Mouse (Mus musculus) heart, postnatal 36 days (tissue): ENCODE data around the gene Reg4. TPM values are rescaled to one million over a fixed set of nuclear protein-coding genes. Genes with fewer than 3 reads are reported as not detected.

Source experiments
- DNase-seq, 2 experiments: peaks; one replicate each; pipeline ENCODE4 v3.0.0; 2021 to 2022
- intact Hi-C: fragments of 180-260 bp; cut with DNase I; formaldehyde crosslinking; loops from one replicate; pipeline ENCODE4 v1.15.1; 2025
- total RNA-seq, 2 experiments: library from RNA; stranded (reverse); gene quantifications; 2 replicates each; pipeline ENCODE4 v1.2.3; 2021

The Reg4 gene
- not detected for total RNA-seq

DNA sequence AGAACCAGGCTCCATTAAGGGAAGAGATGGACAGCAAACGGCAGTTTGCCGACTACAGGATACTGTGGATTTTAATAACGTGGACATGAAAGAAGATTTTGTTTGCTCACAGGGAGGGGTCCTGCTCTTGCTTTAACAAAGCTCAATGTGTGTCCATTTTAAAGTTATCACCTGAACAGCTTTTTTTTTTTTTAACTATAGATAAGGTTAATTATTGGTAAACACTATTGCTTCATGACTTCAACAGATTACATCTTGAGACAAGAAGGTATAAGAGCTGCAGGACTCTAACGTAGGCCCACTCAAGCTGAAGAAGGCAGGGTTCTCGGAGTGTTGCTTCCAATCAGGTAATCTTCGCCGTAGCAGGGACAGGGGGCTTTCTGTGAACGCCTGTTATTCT is at the start of gene Reg4:
Reg4 (plus strand) TSS at position 301 of the 400 bp plus-strand sequence.
- DNase-seq = no peak
- intact Hi-C loops = no loop called here

DNA sequence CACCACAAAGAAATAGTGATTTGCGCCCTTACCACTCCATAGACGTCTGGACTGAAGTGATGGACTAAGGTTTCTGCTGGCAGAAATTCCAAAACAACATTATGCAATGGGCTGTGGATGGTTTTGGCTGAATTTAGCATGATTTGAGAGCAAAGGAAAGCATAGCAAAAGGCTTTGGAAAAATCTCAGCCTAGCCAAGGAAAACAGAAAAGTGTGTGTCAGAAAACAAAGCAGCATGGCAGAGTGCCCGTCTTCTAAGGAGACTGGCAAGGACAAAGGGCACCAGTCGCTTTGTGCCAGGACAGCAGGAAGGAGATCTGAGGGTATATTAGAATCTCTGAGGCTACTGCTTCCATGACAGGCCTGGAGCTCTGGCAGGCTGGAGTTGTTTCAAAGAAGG is 43.6 kb upstream of the Reg4 start:
- DNase-seq = peak; percentile 26 to 41
- intact Hi-C loops = loop anchor here (5.0 kb wide), 1 partner anchor 134 kb away; no protein-coding TSS in a partner anchor

DNA sequence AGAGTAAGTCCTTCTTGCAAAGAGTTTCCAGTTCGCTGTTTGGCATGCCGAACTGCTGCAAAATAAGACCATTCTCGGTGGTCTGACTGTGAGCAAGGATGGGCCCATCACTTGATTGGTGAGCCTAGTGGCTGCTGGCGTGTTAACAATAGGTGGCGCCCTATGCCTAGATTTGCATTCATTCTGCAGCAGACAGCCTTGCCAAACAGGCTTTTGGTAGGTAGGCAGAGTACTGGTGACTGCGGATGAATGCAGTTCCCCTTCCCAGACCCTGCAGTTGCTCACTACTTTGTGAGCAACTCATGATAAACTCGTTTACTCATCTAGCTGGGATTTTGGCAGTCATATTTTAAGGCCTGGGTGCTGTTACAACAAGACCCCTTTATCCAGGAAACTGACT is 41.2 kb upstream of the Reg4 start:
- peak; percentile 19 to 25 for DNase-seq
- intact Hi-C loops = loop anchor here (2.0 kb wide), 1 partner anchor 46 kb away; no protein-coding TSS in a partner anchor

DNA sequence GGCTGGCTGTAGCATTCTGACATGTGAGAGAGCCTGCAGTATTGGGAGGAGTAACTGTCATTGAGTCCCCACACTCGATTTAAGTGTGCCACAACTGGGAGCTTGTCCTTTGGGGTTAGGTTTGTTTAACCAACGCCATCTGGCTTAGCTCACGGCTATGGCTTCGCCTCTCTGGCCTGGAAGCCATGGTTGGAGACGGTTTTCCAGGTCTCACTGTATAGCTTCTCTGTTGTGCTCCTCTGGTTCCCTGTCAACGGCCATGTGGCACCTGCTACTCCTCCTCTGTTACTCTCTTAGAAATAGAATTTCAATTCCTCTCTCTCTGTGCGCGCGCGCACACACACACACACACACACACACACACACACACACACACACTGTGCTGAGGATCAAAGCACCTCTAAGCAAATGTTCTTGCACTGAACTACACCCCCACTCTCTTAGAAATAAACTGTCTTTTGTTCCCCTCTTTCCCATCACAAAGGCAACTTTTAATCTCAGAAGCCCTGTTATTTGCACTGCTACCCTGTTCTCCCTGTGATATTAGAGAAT is 36.7 kb upstream of the Reg4 start:
- intact Hi-C loops = no loop called here

DNA sequence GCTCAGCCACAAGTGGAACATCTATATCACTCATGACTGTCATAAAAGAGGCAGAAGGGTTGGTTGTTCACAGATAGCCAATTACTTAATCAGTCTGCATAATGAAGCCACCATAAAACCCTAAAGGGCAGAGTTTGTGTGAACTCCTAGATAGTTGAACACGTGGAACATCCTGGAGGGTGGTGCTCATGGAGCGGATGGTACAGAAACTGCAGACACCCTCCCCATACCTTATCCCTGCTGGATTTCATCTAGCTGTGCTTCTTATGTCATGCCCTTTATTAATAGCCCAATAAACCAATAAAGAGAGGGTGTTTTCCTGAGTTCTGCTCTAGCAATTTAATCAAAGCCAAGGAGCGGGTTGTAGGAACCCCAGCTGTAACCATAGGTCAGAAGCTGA is 34.2 kb upstream of the Reg4 start:
- intact Hi-C loops = no loop called here
- no peak for DNase-seq

More for the DNA sequence above, 36.7 kb upstream of the Reg4 start:
- no peak for DNase-seq

DNA sequence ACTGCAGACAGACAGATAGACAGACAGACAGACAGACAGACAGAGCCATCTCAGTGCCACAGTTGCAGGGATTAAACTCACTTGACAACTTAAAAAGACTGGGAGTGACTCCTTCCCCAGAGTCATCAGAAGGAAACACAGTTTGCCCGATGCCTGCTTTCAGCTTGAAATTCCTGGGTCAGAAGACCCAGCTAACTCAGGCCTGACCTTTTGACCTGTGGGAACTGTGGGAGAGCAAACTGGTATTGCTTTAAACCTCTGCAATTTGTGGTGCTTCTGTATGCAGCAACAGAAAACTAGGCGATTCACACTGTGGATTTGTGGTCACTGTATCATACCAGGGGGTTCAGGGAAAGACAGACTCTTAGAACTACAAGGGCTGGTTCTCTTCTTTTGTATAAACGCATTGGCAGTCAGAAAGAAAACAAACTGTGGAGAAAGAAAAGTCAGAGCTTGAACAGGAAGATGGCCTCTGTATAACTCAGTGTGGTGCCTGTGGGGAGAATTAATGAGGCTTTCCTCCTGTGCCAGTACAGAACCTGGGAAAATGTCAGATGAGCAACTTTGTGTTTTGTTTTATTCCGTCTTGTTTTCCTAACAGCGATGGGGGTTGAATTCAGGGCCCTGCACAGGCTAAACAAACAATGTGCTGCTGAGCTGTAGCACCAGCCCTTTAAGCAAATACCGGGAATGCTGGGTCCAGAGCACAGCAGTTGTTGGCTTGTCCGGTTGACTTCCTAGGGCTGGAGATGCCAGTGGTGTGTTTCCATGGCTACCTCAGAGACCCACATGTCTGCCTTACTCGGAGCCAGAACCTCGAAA is 24.0 kb upstream of the Reg4 start:
- intact Hi-C loops = no loop called here
- DNase-seq = no peak

DNA sequence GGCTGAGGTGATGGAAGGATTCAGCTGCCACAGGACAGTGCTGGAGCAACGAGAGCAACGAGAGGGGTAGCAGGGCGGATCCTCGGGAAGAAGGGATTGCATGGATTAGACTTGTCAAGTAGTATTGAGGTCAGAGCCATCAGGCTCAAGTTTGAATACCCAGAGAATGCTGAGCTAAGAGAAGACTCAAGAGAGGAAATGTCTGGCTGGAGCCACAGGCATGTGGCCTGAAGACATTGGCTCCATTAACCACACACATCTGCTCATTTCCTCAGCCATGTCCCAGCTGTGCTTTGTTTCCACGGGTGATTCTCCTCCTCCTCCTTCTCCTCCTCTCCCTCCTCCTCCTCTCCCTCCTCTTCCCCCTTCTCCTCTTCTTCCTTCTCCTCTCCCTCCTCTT is 22.2 kb upstream of the Reg4 start:
- intact Hi-C loops = no loop called here
- DNase-seq = peak in 1 of 2 experiments; percentile 19

DNA sequence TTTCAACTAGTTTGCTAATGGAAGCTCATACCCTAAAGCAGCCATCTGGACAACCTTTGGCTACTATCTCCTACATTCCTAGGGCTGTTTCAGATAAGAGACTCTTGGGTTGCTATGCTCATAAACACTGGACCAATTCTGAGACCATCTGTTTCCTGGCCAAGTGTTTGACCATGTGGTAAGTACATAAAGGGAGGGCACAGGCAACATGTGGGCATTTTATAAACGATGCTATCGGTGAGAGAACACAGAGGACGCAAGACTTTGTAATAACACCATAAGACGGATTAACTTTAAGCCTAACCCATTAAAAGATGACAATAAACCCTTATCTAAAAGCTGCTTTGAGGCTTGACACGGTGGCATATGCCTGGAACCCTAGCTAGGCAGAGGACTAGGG is 18.7 kb upstream of the Reg4 start:
- DNase-seq = no peak
- intact Hi-C loops = no loop called here

DNA sequence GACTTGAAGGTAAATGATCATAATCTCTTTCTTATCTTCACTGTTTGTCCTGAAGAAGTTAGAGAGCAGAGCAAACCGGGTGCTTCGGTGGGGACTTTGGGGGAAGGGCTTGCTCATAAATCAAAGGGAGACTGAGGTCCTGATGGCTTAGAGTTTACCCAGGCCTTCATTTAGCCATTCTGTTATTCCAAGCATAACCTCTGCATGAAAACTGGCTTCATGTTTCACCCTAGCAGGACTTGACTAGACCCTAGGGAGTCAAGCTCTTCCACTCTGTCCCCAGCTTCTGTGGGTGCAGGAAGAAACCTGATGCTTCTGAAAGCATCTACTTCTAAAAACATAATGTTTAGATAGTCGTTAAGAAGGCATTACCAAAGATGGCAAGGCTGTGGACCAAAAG is 15.0 kb upstream of the Reg4 start:
- intact Hi-C loops = no loop called here
- no peak for DNase-seq

DNA sequence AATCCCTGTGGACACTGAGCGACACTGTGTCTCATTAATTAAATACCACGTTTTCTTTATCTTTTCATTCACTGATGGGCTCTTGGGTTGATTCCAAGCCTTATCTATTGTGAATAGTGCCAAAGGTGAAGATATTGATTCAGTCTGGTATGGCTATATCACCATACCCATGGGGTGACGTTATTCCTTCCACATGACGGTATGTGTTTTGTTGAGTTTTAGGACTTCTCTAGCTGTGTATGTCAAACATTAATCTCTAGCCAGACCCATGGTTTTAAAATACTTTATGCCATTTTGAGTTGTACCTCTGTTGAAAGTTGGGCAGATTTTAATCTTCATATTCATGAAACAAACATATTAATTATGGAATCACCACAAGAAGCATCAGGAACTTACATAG is 12.8 kb upstream of the Reg4 start:
- DNase-seq = no peak
- intact Hi-C loops = no loop called here

DNA sequence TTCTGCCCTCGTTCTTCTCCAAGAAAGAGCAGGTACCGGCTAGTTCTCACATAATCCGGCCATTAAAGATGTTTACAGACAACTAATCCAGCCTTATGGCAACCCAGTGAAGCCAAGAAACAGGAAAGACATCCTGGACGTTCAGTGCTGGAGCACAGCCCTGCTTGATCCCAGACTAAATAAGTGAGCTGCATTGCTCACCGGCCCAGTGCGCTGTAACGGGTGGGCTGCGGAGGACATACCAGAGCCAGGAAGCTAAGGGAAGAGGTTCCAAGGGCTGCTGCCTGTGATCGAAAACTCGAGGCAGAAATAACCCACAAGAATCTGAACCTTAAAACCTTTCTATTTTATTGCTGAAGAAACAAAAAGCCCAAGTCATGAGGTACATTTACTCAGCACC is 11.1 kb upstream of the Reg4 start:
- intact Hi-C loops = no loop called here
- no peak for DNase-seq

DNA sequence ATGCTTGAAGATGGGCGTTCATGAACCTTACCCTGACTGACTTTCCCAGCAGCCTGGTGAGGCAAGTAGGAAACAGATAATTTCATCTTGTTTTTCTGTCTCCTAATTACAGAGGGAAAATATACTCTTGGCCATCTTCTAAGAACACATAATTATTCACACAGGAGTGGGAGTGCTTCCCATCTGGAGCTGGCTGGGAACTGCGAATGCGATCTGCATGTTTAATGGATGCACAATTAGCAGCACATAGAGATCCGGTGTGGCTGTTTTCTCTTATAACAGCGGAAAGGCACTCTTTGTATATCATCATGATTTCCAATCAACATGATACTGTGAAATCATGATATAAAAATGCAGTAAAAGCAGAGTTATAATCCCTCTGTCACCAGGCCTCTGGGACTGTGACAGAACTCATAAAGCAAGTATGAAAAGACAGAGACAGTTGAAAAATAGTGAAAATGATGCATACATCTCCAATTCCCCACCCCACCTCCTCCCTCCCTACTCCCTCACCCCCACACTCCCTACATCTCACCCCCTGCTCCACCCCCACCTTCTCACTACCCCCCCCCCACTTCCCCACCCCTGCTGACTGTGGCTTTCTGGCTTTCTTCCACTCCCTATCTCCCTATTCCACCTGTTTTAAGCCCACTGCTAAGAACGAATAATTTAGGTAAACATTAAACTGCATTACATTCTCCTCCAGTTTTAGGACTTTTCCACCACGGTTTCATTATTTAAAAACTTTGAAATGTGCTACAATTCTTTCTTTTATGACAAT is 10.5 kb upstream of the Reg4 start:
- intact Hi-C loops = no loop called here
- DNase-seq = no peak

DNA sequence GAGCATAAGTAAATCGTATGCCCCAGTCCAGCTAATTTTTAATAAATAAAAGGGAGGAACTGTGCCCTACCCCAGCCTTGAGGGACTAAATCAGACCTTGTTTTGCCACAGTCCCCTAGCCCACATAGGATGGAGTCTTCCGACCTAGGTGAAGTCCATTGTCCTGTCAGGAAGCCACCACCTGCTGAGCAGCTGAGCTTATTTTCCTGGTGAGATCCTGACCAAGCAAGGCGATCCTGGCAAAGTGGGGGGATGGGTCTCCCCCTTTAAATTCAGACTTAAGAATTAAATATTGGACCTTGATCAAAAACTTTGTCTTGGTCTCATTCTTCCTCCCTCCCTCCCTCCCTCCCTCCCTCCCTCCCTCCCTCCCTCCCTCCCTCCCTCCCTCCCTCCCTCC is 5.7 kb upstream of the Reg4 start:
- intact Hi-C loops = no loop called here

DNA sequence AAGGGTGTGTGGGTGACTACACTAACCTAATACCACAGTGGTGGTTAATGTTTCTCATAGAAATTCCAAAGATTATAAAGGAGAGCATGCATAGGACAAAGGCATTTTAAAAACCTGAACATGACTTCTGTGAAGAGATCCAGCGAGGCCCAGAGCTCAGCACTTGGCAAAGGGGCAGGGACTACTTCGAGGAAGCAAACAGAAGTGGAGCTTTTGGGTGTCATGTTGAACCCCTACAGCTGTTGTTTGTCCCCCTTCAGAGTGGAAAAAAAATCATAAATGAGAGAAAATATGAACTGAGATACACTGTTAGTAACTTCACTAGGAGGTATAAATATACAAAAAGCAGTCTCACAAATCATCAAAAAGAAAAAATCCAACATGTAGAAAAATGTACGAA is 1.3 kb downstream of the Reg4 start:
- intact Hi-C loops = no loop called here
- DNase-seq = no peak

More for the DNA sequence above, 5.7 kb upstream of the Reg4 start:
- no peak for DNase-seq

DNA sequence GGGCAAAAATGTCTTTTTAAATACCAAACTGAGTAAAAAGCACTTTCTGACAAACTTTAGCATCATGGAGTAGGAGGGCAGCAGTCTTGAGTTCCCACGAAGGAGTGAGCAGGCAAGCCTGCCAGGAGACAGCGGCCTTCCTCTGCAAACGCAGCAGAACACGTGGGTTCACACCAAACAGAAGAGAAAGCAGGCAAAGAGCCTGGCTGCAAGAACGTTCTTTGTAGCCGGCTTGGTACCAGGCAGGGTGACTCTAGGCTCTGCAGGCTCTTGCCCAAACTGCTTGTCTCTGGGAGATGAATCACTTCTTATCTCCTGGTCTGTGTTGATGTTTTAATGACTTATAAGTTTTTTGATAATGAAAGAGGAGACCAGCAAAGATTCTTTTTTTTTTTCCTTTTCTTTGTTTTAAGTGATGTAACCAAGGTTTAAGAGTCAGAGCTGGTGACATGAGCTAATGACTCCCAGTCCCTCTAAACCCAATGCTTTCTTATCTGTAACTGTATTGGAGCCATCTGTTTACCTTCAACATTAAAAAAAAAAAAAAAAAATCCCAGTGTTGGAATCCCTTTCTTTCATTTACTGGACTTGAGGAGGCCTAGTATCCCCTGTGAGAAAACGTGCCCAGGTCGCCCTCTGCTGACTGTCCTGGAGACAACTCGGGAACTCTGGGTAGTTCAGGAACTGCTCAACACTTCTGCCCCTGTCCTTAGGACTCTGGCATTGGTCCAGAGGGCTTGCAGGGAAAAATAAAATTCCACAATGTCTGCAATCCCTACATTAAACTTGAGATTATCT is 2.0 kb downstream of the Reg4 start:
- intact Hi-C loops = loop anchor here (1.0 kb wide), 1 partner anchor 295 kb away; no protein-coding TSS in a partner anchor
- peak; percentile 58 to 64 for DNase-seq

DNA sequence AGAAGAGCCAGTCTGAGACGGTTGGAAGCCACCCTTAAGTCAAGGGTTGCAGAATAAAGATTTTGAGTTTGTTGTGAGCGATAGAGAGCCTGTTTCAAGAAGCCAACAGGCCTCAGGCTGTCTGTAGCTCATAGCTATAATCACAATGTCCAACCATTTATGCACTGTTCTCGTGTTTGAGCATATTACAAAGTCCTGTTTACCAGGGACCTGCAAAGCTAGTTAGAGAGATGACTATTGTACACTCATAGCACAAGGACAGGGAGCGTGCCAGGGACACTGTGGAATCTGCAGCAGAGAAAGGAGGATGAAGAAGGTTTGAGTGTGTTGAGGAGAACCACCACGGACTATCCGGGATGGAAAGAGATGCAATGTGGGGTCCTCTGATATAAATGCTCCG is 3.0 kb downstream of the Reg4 start:
- no peak for DNase-seq
- intact Hi-C loops = loop anchor here (1.0 kb wide), 1 partner anchor 296 kb away; no protein-coding TSS in a partner anchor

DNA sequence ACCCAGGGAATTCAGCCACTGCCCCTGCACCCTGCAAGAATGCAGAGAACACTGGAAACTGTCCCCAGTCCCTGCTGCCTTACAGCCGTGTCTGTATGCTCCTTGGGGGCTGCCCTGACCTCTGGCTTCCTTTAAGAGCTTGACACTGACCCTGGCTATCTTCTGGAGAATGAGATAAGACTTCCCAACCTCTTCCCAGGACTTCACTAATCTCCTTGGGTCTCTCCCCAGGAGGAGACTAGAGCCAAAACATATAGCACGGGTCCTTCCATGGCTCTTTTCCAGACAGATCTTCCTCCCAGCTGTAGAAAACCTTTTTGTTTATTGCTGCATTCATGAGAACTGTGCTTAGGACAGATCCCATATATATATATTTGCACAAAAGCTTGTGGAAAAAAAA is 3.8 kb downstream of the Reg4 start:
- DNase-seq = no peak
- intact Hi-C loops = loop anchor here (1.0 to 2.0 kb wide), 2 partner anchors 45 to 88 kb away; no protein-coding TSS in a partner anchor

DNA sequence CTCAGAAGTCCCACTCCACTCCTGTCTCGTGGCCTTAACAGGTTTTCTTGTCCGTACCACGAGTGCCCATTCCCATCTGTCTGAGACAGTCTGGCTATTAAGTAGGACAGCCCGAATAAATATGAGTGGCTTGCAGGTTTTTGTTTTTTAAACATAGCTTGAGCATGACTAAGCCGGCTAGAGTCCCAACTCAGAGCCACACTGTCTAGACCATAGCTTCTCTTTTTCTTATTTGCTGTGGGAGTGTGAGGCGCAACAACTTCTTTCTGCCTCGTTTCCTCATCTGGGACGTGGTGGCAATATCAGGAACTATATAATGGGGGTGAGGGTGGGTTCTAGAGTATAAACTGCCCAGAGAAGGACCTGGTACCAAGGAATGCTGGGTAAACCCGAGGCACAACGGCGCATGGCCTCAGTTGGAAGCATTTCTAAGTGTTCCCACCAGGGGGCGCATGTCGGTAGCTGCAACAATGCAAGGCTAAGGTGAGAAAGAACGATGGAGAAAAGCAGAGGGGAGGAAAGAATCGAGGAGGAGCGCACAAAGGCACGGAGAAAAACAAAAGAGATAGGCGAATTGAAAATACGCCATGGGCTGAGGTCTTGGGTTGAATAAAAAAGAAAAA is 5.1 kb downstream of the Reg4 start:
- peak; percentile 77 to 80 for DNase-seq
- intact Hi-C loops = loop anchor here (1.0 to 2.0 kb wide), 3 partner anchors 46 to 86 kb away; no protein-coding TSS in a partner anchor

DNA sequence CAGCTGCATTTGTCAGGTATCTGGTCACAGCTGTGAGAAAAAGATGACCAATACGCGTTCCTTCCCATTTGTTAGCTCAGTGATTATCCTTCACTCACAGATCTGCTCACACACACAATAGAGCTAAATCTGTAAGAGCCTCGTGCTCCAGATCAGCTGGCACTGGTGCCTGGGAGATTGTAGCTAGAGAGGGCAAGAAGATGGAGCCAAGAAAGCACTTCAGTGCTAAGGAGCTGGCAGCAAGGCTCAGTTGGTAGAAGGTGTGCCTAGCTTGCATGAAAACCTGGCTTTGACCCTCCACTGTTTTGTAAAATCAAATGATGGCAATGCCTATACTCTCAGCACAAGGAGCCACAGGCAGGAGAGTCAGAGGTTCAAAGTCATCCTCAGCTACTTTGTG is 5.8 kb downstream of the Reg4 start:
- intact Hi-C loops = loop anchor here (1.0 to 2.0 kb wide), 2 partner anchors 47 to 54 kb away; no protein-coding TSS in a partner anchor

DNA sequence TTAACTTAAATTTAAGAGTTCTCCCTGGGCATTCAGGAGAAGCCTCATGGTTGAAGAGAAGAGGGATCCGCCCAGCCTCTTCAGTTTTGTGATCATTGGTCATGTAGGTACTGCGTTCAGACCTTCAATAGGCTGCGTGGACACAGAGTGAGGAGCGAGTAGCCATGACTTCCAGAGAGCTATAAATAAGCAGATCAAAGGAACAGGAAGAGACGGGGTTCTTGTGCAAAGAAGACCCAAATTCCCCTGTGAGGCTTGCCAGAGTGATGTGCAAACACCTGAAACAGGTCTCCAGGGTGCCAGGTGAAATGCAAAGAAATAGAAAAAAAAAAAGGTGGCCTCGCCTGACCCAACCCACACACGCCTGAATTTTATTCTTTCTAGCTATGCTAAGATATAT is 8.0 kb downstream of the Reg4 start:
- intact Hi-C loops = no loop called here

More for the DNA sequence above, 5.8 kb downstream of the Reg4 start:
- DNase-seq = no peak

More for the DNA sequence above, 8.0 kb downstream of the Reg4 start:
- no peak for DNase-seq
